ENCODE assay signal across 8 mouse cellular contexts in the genomic region with DNA sequence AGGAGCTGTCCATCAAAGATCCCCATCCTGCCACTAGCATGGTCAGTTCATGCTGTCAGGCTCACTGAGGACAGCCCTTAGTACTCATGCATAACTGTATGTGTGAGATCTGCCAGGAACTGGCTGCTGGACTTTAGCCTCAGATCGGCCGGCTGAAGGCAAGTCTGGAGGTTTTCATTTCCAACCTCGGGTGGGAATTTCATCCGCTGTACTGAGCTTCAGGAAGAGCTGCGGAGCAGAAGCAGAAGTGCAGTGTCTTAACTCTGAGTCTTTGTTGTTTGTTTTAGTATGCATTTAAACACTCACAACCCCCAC.
A peak's percentile ranks its signal among the peaks of the same experiment; 100 is the strongest.
DNase-seq lines count a peak whose midpoint lies in the region; ATAC-seq lines count a peak whose summit lies in the region.

No protein-coding gene starts in this region.

- peaks cover 47% of the 10 kb centered on the region for H3K27me3 ChIP-seq in forebrain, embryonic 10.5 days (ENCODE audit: poor library complexity, severe bottlenecking)
- no peaks in the 10 kb centered on the region for H3K27me3 ChIP-seq in forebrain, embryonic 15.5 days
- H3K27me3 ChIP-seq in embryonic facial prominence, embryonic 14.5 days (replicated peaks; ENCODE audit: control insufficient read depth, insufficient read depth, low read length), result no peaks in the 10 kb centered on the region
- peaks cover 5% of the 10 kb centered on the region; the same call in 1 of the 2 replicates for H3K27me3 ChIP-seq in midbrain, embryonic 13.5 days

- no peak for ATAC-seq in forebrain, embryonic 15.5 days (replicated peaks)
- peak; percentile 30 for ATAC-seq in embryonic facial prominence, embryonic 14.5 days (ENCODE audit: low read depth)
- ATAC-seq in midbrain, embryonic 13.5 days, result peak; percentile 53; the same call in 1 of the 2 replicates
- no peak for ATAC-seq in granulocyte monocyte progenitor cell, adult 5-6 weeks (replicated peaks; ENCODE audit: poor library complexity, severe bottlenecking)
- ATAC-seq in inflammation-experienced regulatory T-cells, adult 6 months, result no peak

- H3K4me3 ChIP-seq in forebrain, embryonic 10.5 days, result peak overlapping the region; percentile 39
- H3K4me3 ChIP-seq in forebrain, embryonic 15.5 days, result no peak overlapping the region
- no peak overlapping the region for H3K4me3 ChIP-seq in embryonic facial prominence, embryonic 14.5 days (ENCODE audit: low read depth, low read length)
- no peak overlapping the region for H3K4me3 ChIP-seq in midbrain, embryonic 13.5 days (replicated peaks)

- peak overlapping the region; percentile 85 for H3K27ac ChIP-seq in forebrain, embryonic 10.5 days
- no peak overlapping the region for H3K27ac ChIP-seq in forebrain, embryonic 15.5 days (replicated peaks)
- H3K27ac ChIP-seq in embryonic facial prominence, embryonic 14.5 days (replicated peaks; ENCODE audit: low read depth, low read length), result peak overlapping the region; percentile 90
- no peak overlapping the region for H3K27ac ChIP-seq in midbrain, embryonic 13.5 days

- no peak overlapping the region for H3K4me2 ChIP-seq in forebrain, embryonic 15.5 days (replicated peaks)
- peak overlapping the region; percentile 43 for H3K4me2 ChIP-seq in embryonic facial prominence, embryonic 14.5 days (ENCODE audit: low read depth, low read length)
- peak overlapping the region; percentile 25 for H3K4me2 ChIP-seq in midbrain, embryonic 13.5 days (replicated peaks)

- WGBS in forebrain, embryonic 10.5 days, result 2% methylated on average over 5 of the region's 5 CpGs
- 7% methylated on average over 5 of the region's 5 CpGs for WGBS in forebrain, embryonic 15.5 days
- WGBS in embryonic facial prominence, embryonic 14.5 days, result 2% methylated on average over 5 of the region's 5 CpGs
- 3% methylated on average over 5 of the region's 5 CpGs for WGBS in midbrain, embryonic 13.5 days

- peaks cover 62% of the 10 kb centered on the region for H3K4me1 ChIP-seq in forebrain, embryonic 10.5 days
- H3K4me1 ChIP-seq in forebrain, embryonic 15.5 days, result peaks cover 21% of the 10 kb centered on the region
- peaks cover 23% of the 10 kb centered on the region for H3K4me1 ChIP-seq in embryonic facial prominence, embryonic 14.5 days (ENCODE audit: control insufficient read depth, insufficient read depth, low read length)
- H3K4me1 ChIP-seq in midbrain, embryonic 13.5 days (replicated peaks), result peaks cover 21% of the 10 kb centered on the region

- H3K36me3 ChIP-seq in forebrain, embryonic 10.5 days (replicated peaks), result no peaks in the 10 kb centered on the region
- no peaks in the 10 kb centered on the region for H3K36me3 ChIP-seq in forebrain, embryonic 15.5 days
- no peaks in the 10 kb centered on the region for H3K36me3 ChIP-seq in embryonic facial prominence, embryonic 14.5 days (ENCODE audit: control insufficient read depth, insufficient read depth, low read length)
- no peaks in the 10 kb centered on the region for H3K36me3 ChIP-seq in midbrain, embryonic 13.5 days

- DNase-seq in forebrain, embryonic 10.5 days (ENCODE audit: extremely low spot score, low spot score), result peak; percentile 48
- DNase-seq in embryonic facial prominence, embryonic 14.5 days (ENCODE audit: low spot score), result no peak
- DNase-seq in kidney, adult 8-10 months, result peak; percentile 15 to 47
- no peak for DNase-seq in thymus, postnatal 14 days

- no peak overlapping the region for H3K9ac ChIP-seq in forebrain, embryonic 15.5 days (replicated peaks)
- H3K9ac ChIP-seq in embryonic facial prominence, embryonic 14.5 days (ENCODE audit: low read depth, low read length), result peak overlapping the region; percentile 42
- H3K9ac ChIP-seq in midbrain, embryonic 13.5 days (replicated peaks), result no peak overlapping the region

- peaks cover 5% of the 10 kb centered on the region for H3K9me3 ChIP-seq in forebrain, embryonic 10.5 days
- no peaks in the 10 kb centered on the region for H3K9me3 ChIP-seq in forebrain, embryonic 15.5 days
- no peaks in the 10 kb centered on the region for H3K9me3 ChIP-seq in embryonic facial prominence, embryonic 14.5 days (ENCODE audit: control insufficient read depth, low read length)
- no peaks in the 10 kb centered on the region for H3K9me3 ChIP-seq in midbrain, embryonic 13.5 days

Comparison
In these comparisons a context has a peak if more than half of its experiments do, and no peak if none do; other contexts are left out.
1. H3K27ac ChIP-seq: peak in forebrain, embryonic 10.5 days (single experiment) and embryonic facial prominence, embryonic 14.5 days (single experiment); none in forebrain, embryonic 15.5 days (single experiment) and midbrain, embryonic 13.5 days (single experiment).
2. DNase-seq: peak in forebrain, embryonic 10.5 days (single experiment) and kidney, adult 8-10 months (2 of 2); none in embryonic facial prominence, embryonic 14.5 days (single experiment) and thymus, postnatal 14 days (single experiment).
3. ATAC-seq: peak in embryonic facial prominence, embryonic 14.5 days (single experiment) and midbrain, embryonic 13.5 days (single experiment); none in forebrain, embryonic 15.5 days (single experiment), granulocyte monocyte progenitor cell, adult 5-6 weeks (single experiment) and inflammation-experienced regulatory T-cells, adult 6 months (single experiment).